Mouse (Mus musculus) olfactory bulb, adult 2 months (tissue): ENCODE results near the gene Phka1. TPM values are rescaled to one million over a fixed set of nuclear protein-coding genes. Genes with fewer than 3 reads are reported as not detected.
"Not testable (repeated sequence)": the region's sequence is repeated elsewhere in the genome, so short reads cannot be mapped to it uniquely, and the experiment has no call there.

ENCODE experiments used
- H3K27ac ChIP-seq: fragments of 200-500 bp; 2 replicates; pipeline ENCODE4 v1.5.1; 2012; ENCODE audit warnings: low read depth, low read length; ENCODE audit not compliant: insufficient read depth
- H3K4me1 ChIP-seq: fragments of 200-500 bp; 2 replicates; pipeline ENCODE4 v1.6.1; 2012; ENCODE audit warnings: low read length; ENCODE audit not compliant: control insufficient read depth, insufficient read depth
- H3K4me3 ChIP-seq: fragments of 200-500 bp; 2 replicates; pipeline ENCODE4 v1.5.1; 2012; ENCODE audit warnings: mild to moderate bottlenecking, low read depth, low read length, moderate library complexity; ENCODE audit not compliant: insufficient read depth
- CTCF ChIP-seq: fragments of 200-500 bp; IDR thresholded peaks from 2 replicates; pipeline ENCODE4 v1.5.1; 2012; ENCODE audit warnings: low read depth, mild to moderate bottlenecking, low read length, moderate library complexity; ENCODE audit not compliant: insufficient read depth
- POLR2A ChIP-seq: fragments of 200-500 bp; IDR thresholded peaks from 2 replicates; pipeline ENCODE4 v1.6.1; 2012; ENCODE audit warnings: mild to moderate bottlenecking, low read depth, low read length, moderate library complexity; ENCODE audit not compliant: insufficient read depth
- WGBS: fragments of 180-500 bp; shearing (Covaris S2); methylation state at CpG from one replicate; pipeline ENCODE4 v1.1.7; 2018; 5-methylcytosine and 5-hydroxymethylcytosine counted together
- polyA plus RNA-seq: library from polyadenylated mRNA; stranded (reverse); fragments of >200 nt; gene quantifications from 2 replicates; pipeline ENCODE4 v1.2.4, GENCODE M21; 2012; ENCODE audit warnings: low replicate concordance; ENCODE audit not compliant: missing spikeins, insufficient read depth, insufficient read length

Phka1 gene
- not detected in 2 replicates for polyA plus RNA-seq

GRCm38 (mm10) chrX:102643823-102644572, at the start of gene Phka1:
Gene Phka1 (minus strand): TSS chrX:102644246.
- no peak for TF ChIP-seq POLR2A
- no peak for TF ChIP-seq CTCF
- peak within 1 kb of the TSS; percentile 63 for H3K4me3 ChIP-seq
- 0 out of 2 replicates have a peak within 1 kb of the TSS, but pooled peaks have one; percentile 7 for H3K27ac ChIP-seq
- H3K4me1 ChIP-seq = no peaks in the 10 kb centered on the region
- 21% methylated on average over 57 of the region's 60 CpGs for WGBS

GRCm38 (mm10) chrX:102689252-102689651, 45.2 kb upstream of the Phka1 start:
- not testable (repeated sequence) for H3K27ac ChIP-seq, H3K4me1 ChIP-seq, H3K4me3 ChIP-seq
- WGBS = 14% methylated on average over 4 of the region's 4 CpGs

GRCm38 (mm10) chrX:102686872-102687271, 42.8 kb upstream of the Phka1 start, which contains the start of gene Gm3880:
Gene Gm3880 (minus strand): TSS chrX:102686972.
- not testable (repeated sequence) for H3K4me3 ChIP-seq, H3K4me1 ChIP-seq, H3K27ac ChIP-seq
- WGBS = 95% methylated on average over 5 of the region's 5 CpGs

GRCm38 (mm10) chrX:102684706-102685105, 40.7 kb upstream of the Phka1 start:
- not testable (repeated sequence) for H3K4me1 ChIP-seq, H3K27ac ChIP-seq, H3K4me3 ChIP-seq
- 65% methylated on average over 3 of the region's 3 CpGs for WGBS

GRCm38 (mm10) chrX:102666641-102667040, 22.6 kb upstream of the Phka1 start:
- H3K4me3 ChIP-seq = no peak overlapping the region
- no peaks in the 10 kb centered on the region for H3K4me1 ChIP-seq
- no peak for TF ChIP-seq CTCF
- 69% methylated on average over 2 of the region's 2 CpGs for WGBS
- no peak overlapping the region for H3K27ac ChIP-seq

GRCm38 (mm10) chrX:102660712-102661111, 16.7 kb upstream of the Phka1 start:
- no peak for TF ChIP-seq POLR2A
- no peak for TF ChIP-seq CTCF
- H3K27ac ChIP-seq = no peak overlapping the region
- no peaks in the 10 kb centered on the region for H3K4me1 ChIP-seq
- H3K4me3 ChIP-seq = no peak overlapping the region
- WGBS = 24% methylated on average over 3 of the region's 3 CpGs

GRCm38 (mm10) chrX:102645691-102646090, 1.6 kb upstream of the Phka1 start:
- Histone ChIP-seq H3K4me1 (no peaks in the 10 kb centered on the region), H3K4me3 (no peak overlapping the region), H3K27ac (no peak overlapping the region)
- 91% methylated on average over 1 of the region's 1 CpGs for WGBS
- TF ChIP-seq CTCF = no peak
- no peak for TF ChIP-seq POLR2A

GRCm38 (mm10) chrX:102645146-102645545, 1.1 kb upstream of the Phka1 start:
- Histone ChIP-seq H3K27ac (no peak overlapping the region), H3K4me3 (no peak overlapping the region), H3K4me1 (no peaks in the 10 kb centered on the region)
- TF ChIP-seq POLR2A (no peak), CTCF (no peak)
- 54% methylated on average over 6 of the region's 6 CpGs for WGBS

- H3K4me1 ChIP-seq = no peaks in the 10 kb centered on the region
- TF ChIP-seq POLR2A (no peak), CTCF (no peak)
- H3K27ac ChIP-seq = 0 out of 2 replicates have a peak overlapping the region, but pooled peaks have one; percentile 7
- peak overlapping the region; percentile 63 for H3K4me3 ChIP-seq
- WGBS = 12% methylated on average over 8 of the region's 8 CpGs
These were observed 516 bp upstream of the Phka1 start for GRCm38 (mm10) chrX:102644573-102644951.

GRCm38 (mm10) chrX:102601269-102601668, 42.8 kb downstream of the Phka1 start:
- no peak for TF ChIP-seq POLR2A
- TF ChIP-seq CTCF = no peak
- 77% methylated on average over 2 of the region's 2 CpGs for WGBS
- Histone ChIP-seq H3K4me3 (no peak overlapping the region), H3K27ac (no peak overlapping the region), H3K4me1 (no peaks in the 10 kb centered on the region)
